Mouse (Mus musculus): ENCODE results near the gene Gm4922.

DNA sequence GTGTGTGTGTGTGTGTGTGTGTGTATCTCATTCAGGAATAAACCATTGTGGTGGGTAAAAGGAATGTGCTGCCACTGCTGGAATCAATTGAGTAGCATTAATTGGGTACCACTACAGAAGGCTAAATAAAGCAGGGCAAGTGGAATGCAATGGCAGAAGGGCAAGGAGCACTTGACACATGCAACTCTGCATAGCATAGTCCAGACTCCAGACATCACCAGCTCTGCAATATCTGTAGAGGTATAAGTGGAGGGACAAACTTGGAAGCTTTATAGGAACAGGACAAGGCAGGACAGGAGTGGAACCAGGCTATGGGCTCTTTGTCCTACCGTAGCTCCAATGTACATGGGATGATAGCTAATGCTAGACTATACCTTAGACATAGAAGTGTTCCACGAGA lies 25.2 kb upstream of the Gm4922 start:
- no peak for TF ChIP-seq CTCF (conservative IDR thresholded peaks at IDR 0.05 in 1 of 2, IDR thresholded peaks at IDR 0.05 in 1 of 2; ENCODE audit: low read depth in 2 of 2, low read length in 2 of 2)
- TF ChIP-seq NRF1 (IDR thresholded peaks at IDR 0.05; ENCODE audit: low read depth, low read length) = no peak
- TF ChIP-seq EP300 (IDR thresholded peaks at IDR 0.05; ENCODE audit: low read length) = no peak
- TF ChIP-seq MYC (IDR thresholded peaks at IDR 0.05; ENCODE audit: low read depth, low read length) = no peak
- TF ChIP-seq POLR2A (IDR thresholded peaks at IDR 0.05; ENCODE audit: low read depth, low read length) = no peak
- no peak for TF ChIP-seq SMC3 (IDR thresholded peaks at IDR 0.05; ENCODE audit: low read depth, low read length)
- TF ChIP-seq GABPA (IDR thresholded peaks at IDR 0.05; ENCODE audit: insufficient replicate concordance, low read depth, low read length) = no peak
- no peak for TF ChIP-seq MEF2A (IDR thresholded peaks at IDR 0.05; ENCODE audit: borderline replicate concordance, low read depth, low read length)
- TF ChIP-seq SIN3A (IDR thresholded peaks at IDR 0.05; ENCODE audit: low read length) = no peak
- TF ChIP-seq CHD2 (IDR thresholded peaks at IDR 0.05; ENCODE audit: low read length) = no peak
- no peak for TF ChIP-seq KAT2A (IDR thresholded peaks at IDR 0.05; ENCODE audit: insufficient replicate concordance, low read length)
- TF ChIP-seq UBTF (IDR thresholded peaks at IDR 0.05; ENCODE audit: low read depth, low read length) = no peak

Data from CH12.LX (cell line).